Mouse (Mus musculus) common myeloid progenitor, adult 5-6 weeks (primary cell): ENCODE measurements around the gene Rfx1. TPM values are rescaled to one million over a fixed set of nuclear protein-coding genes. Genes with fewer than 3 reads are reported as not detected.

Experiments
- ATAC-seq: replicated peaks from 2 replicates; pipeline ENCODE4 v1.8.0; 2016; ENCODE audit warnings: low read depth, mild to moderate bottlenecking, moderate TSS enrichment, inconsistent platforms; ENCODE audit not compliant: poor library complexity, severe bottlenecking
- total RNA-seq: library from RNA; stranded (forward); fragments of 200-1000, 187-1606 nt; gene quantifications from 2 replicates; pipeline ENCODE4 v1.2.3, GENCODE M21; 2017

Gene Rfx1
- total RNA-seq = 3.1 and 5.3 TPM in 2 replicates

GRCm38 (mm10) chr8:84066291-84066930 lies at the start of gene Rfx1:
Gene Rfx1 (plus strand): TSS chr8:84066834.
- ATAC-seq = peak; percentile 87

- 0 out of 2 replicates have a peak, but pooled peaks have one; percentile 12 for ATAC-seq
These were observed 46.9 kb upstream of the Rfx1 start for GRCm38 (mm10) chr8:84019738-84020137.

GRCm38 (mm10) chr8:84021096-84021495 lies 45.5 kb upstream of the Rfx1 start, which contains the start of gene Palm3:
Gene Palm3 (plus strand): TSS chr8:84021471.
- no peak for ATAC-seq

DNA sequence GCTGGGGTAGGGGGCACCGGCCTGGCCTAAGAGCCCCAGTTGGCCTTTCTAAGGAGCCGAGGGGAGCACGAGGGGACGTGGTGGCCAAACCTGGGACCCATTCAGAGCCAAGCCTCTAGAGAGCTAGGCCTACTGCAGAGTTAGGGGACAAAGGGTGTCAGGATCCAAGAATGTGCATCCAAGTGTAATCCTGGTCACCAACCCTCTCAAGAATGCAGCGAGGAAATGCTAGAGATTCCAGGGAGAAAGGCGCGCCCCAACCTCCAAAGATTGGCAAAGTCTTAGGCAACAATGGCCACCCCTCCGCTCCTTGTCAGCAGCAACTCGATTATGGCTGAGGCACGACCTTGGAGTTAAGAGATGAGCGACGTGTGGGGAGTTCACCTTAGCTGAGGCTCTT lies 45.1 kb upstream of the Rfx1 start:
- ATAC-seq = no peak

DNA sequence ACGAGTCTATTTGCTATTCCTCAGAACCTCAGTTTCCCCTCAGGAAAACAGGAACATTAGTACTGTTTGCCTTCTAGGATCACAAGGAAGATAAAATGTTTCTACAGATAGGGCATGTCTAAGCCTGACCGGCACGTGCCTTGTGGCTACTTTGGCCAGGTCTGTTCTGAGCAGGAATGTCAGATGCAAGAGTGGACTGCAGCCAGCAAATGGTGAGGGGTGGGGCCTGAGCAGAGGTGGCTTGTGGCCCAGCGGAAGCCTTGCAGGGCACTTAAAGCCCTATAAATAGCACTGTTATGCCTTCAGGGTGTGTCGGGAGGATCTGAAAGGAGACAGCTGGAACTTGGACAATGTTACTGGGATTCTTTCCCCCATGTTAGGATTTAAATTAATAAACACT lies 43.5 kb upstream of the Rfx1 start:
- no peak for ATAC-seq

GRCm38 (mm10) chr8:84023631-84024030 lies 43.0 kb upstream of the Rfx1 start:
- no peak for ATAC-seq

- peak; percentile 24; the same call in 1 of the 2 replicates for ATAC-seq
These were observed 42.5 kb upstream of the Rfx1 start for GRCm38 (mm10) chr8:84024171-84024570.

- peak; percentile 57 for ATAC-seq
These were observed 40.8 kb upstream of the Rfx1 start for GRCm38 (mm10) chr8:84025863-84026262.

DNA sequence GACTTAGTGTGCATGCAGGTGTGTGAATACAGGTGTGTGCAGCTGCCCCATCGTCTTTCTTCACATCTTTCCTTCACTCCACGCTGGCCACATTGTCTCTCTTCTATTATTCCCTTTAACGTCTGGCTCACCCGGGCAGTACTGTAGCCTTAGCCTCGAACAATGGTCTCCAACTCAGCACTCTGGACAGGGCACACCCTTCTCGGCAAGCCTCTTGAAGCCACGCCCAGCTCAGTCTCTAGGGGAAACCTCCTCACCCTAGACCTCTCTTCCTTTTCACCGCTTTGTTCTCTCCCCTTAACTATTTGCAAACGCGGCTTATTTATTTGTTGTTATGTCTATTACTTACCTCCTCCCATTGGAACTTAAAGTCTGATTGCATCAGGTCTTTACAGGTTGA lies 39.2 kb upstream of the Rfx1 start:
- ATAC-seq = peak; percentile 69

DNA sequence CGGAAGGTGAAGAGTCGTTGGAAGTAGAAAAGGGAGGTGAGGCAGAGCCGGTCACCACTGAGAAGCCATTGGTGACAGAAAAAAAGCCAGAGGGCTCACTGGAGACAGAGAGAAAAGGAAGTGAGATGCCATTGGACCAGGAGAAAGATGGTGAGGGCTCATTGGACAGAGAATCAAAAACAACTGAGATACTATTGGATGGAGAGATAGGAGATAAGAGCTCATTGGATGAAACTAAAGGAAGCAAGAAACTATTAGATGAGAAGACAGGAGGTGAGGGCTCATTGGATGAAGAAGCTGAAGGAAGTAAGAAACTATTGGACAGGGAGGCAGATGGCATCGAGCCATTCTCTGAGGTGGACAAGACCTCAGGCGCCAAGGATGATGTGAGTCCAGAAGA lies 37.4 kb upstream of the Rfx1 start:
- ATAC-seq = no peak

DNA sequence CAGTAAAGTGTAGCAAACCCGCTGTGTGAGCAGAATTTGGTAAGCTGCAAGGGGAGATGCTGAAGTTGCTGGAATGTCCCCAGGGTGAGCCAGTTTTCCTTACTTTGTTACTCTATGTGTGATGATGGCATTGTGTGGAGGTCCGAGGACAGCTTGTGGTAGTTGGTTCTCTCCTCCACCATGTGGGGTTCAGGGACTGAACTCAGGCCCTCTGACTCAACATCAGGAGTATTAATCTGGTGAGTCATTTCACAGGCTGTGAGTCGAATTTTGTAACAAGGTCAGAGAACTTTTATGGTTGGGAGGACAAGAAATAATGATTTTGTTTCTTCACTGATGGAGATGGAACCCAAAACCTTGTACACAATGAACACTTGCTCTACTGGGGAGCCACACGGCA lies 33.9 kb upstream of the Rfx1 start:
- ATAC-seq = no peak

DNA sequence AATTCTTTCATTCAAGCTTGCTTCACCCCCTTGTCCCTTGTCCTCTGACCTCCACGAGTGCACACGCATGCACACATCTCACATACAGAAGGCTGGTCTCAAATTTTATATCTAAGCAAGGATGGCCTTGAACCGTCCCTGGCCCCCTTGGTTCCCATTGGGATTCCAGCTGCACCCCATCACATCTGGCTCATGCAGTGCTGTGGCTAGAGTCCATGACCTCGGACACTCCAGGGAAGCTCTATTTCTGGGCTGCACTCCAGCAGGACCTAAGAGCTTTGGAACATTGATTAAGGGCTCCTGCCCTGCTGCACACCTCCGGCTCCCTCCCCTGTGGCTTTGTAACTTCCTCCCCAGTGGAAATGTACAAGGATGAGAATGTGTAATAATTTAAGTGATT lies 28.6 kb upstream of the Rfx1 start:
- no peak for ATAC-seq

GRCm38 (mm10) chr8:84039050-84039449 lies 27.6 kb upstream of the Rfx1 start:
- ATAC-seq = peak; percentile 65

- ATAC-seq = peak; percentile 83
These were observed 24.3 kb upstream of the Rfx1 start, which contains the start of gene Il27ra for GRCm38 (mm10) chr8:84042066-84042947. Gene Il27ra (minus strand): TSS chr8:84042589.

DNA sequence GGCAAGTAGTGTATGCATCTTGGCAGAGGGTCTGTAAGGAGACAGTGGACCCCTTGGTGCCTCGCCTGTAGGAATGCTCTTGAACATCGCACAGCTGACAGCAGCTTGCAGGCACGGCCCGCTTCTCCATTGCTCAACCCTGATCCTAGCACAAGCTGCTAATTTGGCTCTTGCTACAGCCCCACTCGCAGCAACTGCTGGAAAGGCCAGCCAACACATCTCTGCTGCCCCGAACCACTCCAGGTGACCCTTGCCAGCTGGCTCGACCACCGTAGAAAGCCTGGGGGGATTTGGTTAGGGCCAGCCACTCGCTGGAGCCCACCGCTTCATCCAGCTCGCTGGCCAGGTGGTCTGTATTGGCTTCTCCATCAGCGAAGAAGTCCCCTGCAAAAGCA lies 23.7 kb upstream of the Rfx1 start:
- ATAC-seq = no peak

DNA sequence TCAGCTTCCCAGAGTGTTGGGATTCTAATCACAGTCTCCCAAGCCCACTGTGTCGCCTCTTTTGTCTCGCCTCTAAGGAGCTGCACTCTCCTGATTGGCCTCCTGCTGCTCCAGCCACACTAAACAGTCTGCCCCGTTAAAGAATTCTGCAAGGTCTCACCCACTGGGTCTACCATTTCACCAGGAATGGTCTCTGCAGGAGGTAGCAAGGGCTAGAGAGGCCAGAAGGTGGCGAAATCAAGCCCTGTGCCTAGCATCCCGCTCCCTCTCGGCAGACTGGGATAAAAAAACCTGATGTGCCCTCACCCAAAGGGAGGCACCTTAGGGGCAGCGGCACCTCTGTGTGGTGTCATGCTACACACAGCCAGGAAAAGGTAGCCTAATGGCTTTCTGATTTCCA lies 22.5 kb upstream of the Rfx1 start:
- no peak for ATAC-seq

DNA sequence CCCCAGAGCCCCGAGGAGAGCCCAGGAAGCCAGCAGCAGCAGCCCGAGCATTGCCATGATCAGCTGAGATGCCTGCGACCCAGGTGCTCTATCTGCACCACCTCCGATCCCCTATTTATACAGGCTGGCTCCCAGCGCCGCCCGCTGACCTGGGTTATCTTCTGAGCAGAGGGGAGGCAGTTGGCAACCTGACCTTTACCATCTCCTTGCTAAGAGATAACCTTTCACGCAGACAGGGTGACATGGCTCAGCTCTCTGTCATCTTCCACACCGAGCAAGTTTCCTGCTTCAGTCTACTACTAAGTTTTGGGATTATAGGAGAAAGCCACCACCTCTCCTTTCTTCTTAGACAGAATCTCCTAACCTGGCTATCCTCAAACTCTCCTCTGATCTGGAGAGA lies 21.7 kb upstream of the Rfx1 start, which contains the start of gene Rln3:
Rln3 (minus strand) TSS at position 101 of the 400 bp plus-strand sequence.
- no peak for ATAC-seq

DNA sequence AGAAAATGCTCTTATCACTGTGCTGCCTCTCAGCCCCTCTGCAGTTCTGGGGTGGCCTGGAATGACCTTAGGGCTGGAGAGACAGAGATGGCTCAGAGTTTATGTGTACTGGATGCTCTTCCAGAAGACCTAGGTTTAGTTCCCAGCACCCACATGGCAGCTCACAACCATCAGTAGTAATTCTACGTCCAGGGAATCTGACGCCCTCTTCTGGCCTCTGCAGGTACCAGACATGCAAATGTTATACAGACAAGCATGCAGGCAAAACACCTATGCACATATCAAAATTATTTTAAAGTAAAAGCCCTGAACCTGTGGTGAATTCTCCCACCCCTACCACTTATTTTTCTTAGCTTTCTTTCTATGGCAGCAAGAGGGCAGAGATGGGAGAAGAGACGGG lies 20.1 kb upstream of the Rfx1 start:
- ATAC-seq = no peak

DNA sequence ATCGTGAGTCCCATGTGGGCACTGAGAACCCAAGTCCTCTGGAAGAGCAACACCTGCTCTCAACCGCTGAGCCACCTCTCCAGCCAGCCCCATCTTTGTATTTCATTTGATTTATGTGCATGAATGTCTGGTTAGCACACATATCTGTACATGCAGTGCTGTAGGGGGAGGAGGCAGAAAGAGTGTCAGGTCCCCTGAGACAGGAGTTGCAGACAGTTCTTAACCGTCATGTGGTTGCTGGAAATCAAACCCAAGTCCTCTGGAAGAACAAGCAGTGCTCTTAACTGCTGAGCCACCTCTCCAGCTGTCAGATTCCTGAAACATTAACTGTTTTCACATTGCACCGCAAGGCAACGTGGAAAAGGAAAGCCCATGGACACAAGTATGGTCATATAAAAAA lies 18.5 kb upstream of the Rfx1 start:
- no peak for ATAC-seq

- ATAC-seq = peak; percentile 71
These were observed 13.9 kb upstream of the Rfx1 start for GRCm38 (mm10) chr8:84052746-84053145.

GRCm38 (mm10) chr8:84053229-84053628 lies 13.4 kb upstream of the Rfx1 start:
- ATAC-seq = no peak
